Mouse (Mus musculus) subcutaneous adipose tissue, adult 2 months (tissue): ENCODE measurements around the gene Amigo2. TPM values are rescaled to one million over a fixed set of nuclear protein-coding genes. Genes with fewer than 3 reads are reported as not detected.

Source experiments
- polyA plus RNA-seq: library from polyadenylated mRNA; depleted of rRNA; stranded (reverse); fragments of >200 nt; gene quantifications from 2 replicates; pipeline ENCODE4 v1.2.3, GENCODE M21; 2012; ENCODE audit warnings: low replicate concordance; rRNA removed

The Amigo2 gene
- polyA plus RNA-seq = 3.8 and 3.9 TPM in 2 replicates

GRCm38 (mm10) chr15:97246911-97247790, at the start of gene Amigo2, which contains the start of gene Pced1b:
Gene Amigo2, minus strand, starts transcription at chr15:97247287.
Gene Pced1b, plus strand, starts transcription at chr15:97247107.

Other genes starting within 250 kb of the Amigo2 start
- gene Slc38a4, start 191.3 kb downstream of the Amigo2 start, polyA plus RNA-seq = 0.86 and 4.0 TPM in 2 replicates
- gene Pced1b, start 180 bp downstream of the Amigo2 start, polyA plus RNA-seq = 15.4 and 19.8 TPM in 2 replicates